Mouse (Mus musculus) CH12.LX (cell line): ENCODE measurements around the gene Aldoc. TPM values are rescaled to one million over a fixed set of nuclear protein-coding genes. Genes with fewer than 3 reads are reported as not detected.
"Not testable (repeated sequence)": the region's sequence is repeated elsewhere in the genome, so short reads cannot be mapped to it uniquely, and the experiment has no call there.

Experiments
- DNase-seq: peaks from one replicate; pipeline ENCODE4 v3.0.0-alpha.2; 2013; ENCODE audit errors: extremely low read depth
- H3K27ac ChIP-seq: 2 replicates; pipeline ENCODE4 v1.5.1; 2012; ENCODE audit warnings: low read depth, mild to moderate bottlenecking, control low read depth, moderate library complexity; ENCODE audit not compliant: insufficient read depth
- H3K27me3 ChIP-seq: replicated peaks from 2 replicates; pipeline ENCODE3; 2012; ENCODE audit warnings: inconsistent platforms
- H3K36me3 ChIP-seq, 2 experiments: replicated peaks in 1 of 2; 2 replicates each; pipeline versions ENCODE3 to v1.6.1; 2012; ENCODE audit warnings: inconsistent platforms in 1 of 2, low read length in 1 of 2, mild to moderate bottlenecking in 1 of 2, mixed read lengths in 1 of 2, moderate library complexity in 1 of 2; ENCODE audit not compliant: control insufficient read depth in 1 of 2, insufficient read depth in 1 of 2
- H3K4me1 ChIP-seq, 2 experiments: 2 replicates each; pipeline ENCODE4 v1.6.1; 2012; ENCODE audit warnings: inconsistent platforms in 1 of 2, moderate library complexity in 1 of 2; ENCODE audit not compliant: insufficient read depth in 2 of 2, control insufficient read depth in 1 of 2
- H3K4me2 ChIP-seq: 2 replicates; pipeline ENCODE4 v1.6.1; 2012; ENCODE audit warnings: low read depth, mild to moderate bottlenecking, control low read depth; ENCODE audit not compliant: poor library complexity, insufficient read depth, severe bottlenecking
- H3K4me3 ChIP-seq, 3 experiments: fragments of 150-350 bp in 1 of 3; sonication (generic) in 1 of 3; replicated peaks in 1 of 3; 2 replicates each; pipeline versions ENCODE3 to v1.5.1; 2011 to 2012; ENCODE audit warnings: low read depth in 2 of 3, low read length in 2 of 3, mild to moderate bottlenecking in 2 of 3, moderate library complexity in 2 of 3, control low read depth in 1 of 3, improper control_type of control experiment in 1 of 3, inconsistent platforms in 1 of 3, mixed read lengths in 1 of 3; ENCODE audit not compliant: poor library complexity in 1 of 3
- H3K79me2 ChIP-seq: replicated peaks from 2 replicates; pipeline ENCODE4 v1.6.1; 2012; ENCODE audit warnings: mild to moderate bottlenecking, moderate library complexity; ENCODE audit not compliant: control insufficient read depth, poor library complexity, insufficient read depth, severe bottlenecking; ENCODE audit errors: extremely low read depth
- H3K9ac ChIP-seq: 2 replicates; pipeline ENCODE4 v1.6.1; 2012; ENCODE audit warnings: low read depth, mild to moderate bottlenecking, control low read depth, moderate library complexity; ENCODE audit not compliant: insufficient read depth
- H3K9me3 ChIP-seq: replicated peaks from 2 replicates; pipeline ENCODE3; 2012; ENCODE audit warnings: low read length, inconsistent platforms, mixed read lengths
- BHLHE40 ChIP-seq: IDR thresholded peaks from 2 replicates; pipeline ENCODE4 v1.6.1; 2011; ENCODE audit warnings: mild to moderate bottlenecking, low read depth, low read length, improper control_type of control experiment
- CHD1 ChIP-seq: IDR thresholded peaks from 2 replicates; pipeline ENCODE4 v1.6.1; 2012; ENCODE audit warnings: low read depth, low read length, improper control_type of control experiment, inconsistent platforms
- CHD2 ChIP-seq: IDR thresholded peaks from 2 replicates; pipeline ENCODE4 v1.6.1; 2011; ENCODE audit warnings: low read length, improper control_type of control experiment
- CTCF ChIP-seq, 2 experiments: IDR thresholded peaks in 1 of 2; conservative IDR thresholded peaks in 1 of 2; 2 replicates each; pipeline ENCODE4 v1.5.1; 2011 to 2012; ENCODE audit warnings: low read depth in 2 of 2, low read length in 2 of 2, improper control_type of control experiment in 1 of 2, inconsistent platforms in 1 of 2, mild to moderate bottlenecking in 1 of 2, moderate library complexity in 1 of 2
- E2F4 ChIP-seq: IDR thresholded peaks from 2 replicates; pipeline ENCODE4 v1.6.1; 2011; ENCODE audit warnings: low read depth, low read length, improper control_type of control experiment; ENCODE audit not compliant: insufficient replicate concordance
- ETS1 ChIP-seq: conservative IDR thresholded peaks from 2 replicates; pipeline ENCODE4 v1.6.1; 2012; ENCODE audit warnings: low read depth, mild to moderate bottlenecking, inconsistent platforms, low read length, improper control_type of control experiment, moderate library complexity
- JUND ChIP-seq: conservative IDR thresholded peaks from 2 replicates; pipeline ENCODE4 v1.6.1; 2011; ENCODE audit warnings: low read depth, low read length, improper control_type of control experiment
- NELFE ChIP-seq: IDR thresholded peaks from 2 replicates; pipeline ENCODE4 v1.6.1; 2011; ENCODE audit warnings: low read depth, low read length, improper control_type of control experiment
- NRF1 ChIP-seq: IDR thresholded peaks from 2 replicates; pipeline ENCODE4 v1.6.1; 2014; ENCODE audit warnings: low read depth, mild to moderate bottlenecking, inconsistent platforms, low read length, improper control_type of control experiment, moderate library complexity
- POLR2A ChIP-seq: IDR thresholded peaks from 2 replicates; pipeline ENCODE4 v1.6.1; 2011; ENCODE audit warnings: low read depth, mild to moderate bottlenecking, improper control_type of control experiment, low read length
- POLR2AphosphoS2 ChIP-seq: IDR thresholded peaks from 2 replicates; pipeline ENCODE4 v1.6.1; 2011; ENCODE audit warnings: low read depth, low read length, improper control_type of control experiment
- RAD21 ChIP-seq: IDR thresholded peaks from 2 replicates; pipeline ENCODE4 v1.6.1; 2011; ENCODE audit warnings: low read depth, mild to moderate bottlenecking, low read length, improper control_type of control experiment, moderate library complexity
- SMC3 ChIP-seq: IDR thresholded peaks from 2 replicates; pipeline ENCODE4 v1.6.1; 2011; ENCODE audit warnings: low read depth, low read length, improper control_type of control experiment
- USF1 ChIP-seq: IDR thresholded peaks from 2 replicates; pipeline ENCODE4 v1.6.1; 2014; ENCODE audit warnings: low read depth, mild to moderate bottlenecking, inconsistent platforms, low read length, improper control_type of control experiment
- ZC3H11A ChIP-seq: IDR thresholded peaks from 2 replicates; pipeline ENCODE4 v1.6.1; 2012; ENCODE audit warnings: low read depth, mild to moderate bottlenecking, inconsistent platforms, low read length, improper control_type of control experiment
- ZNF384 ChIP-seq: IDR thresholded peaks from 2 replicates; pipeline ENCODE4 v1.6.1; 2012; ENCODE audit warnings: low read depth, low read length, improper control_type of control experiment, inconsistent platforms
- dilution Hi-C: fragments of 300-500 bp; cut with MboI; formaldehyde crosslinking; loops from 2 replicates; pipeline ENCODE4 v1.14.3; 2020; ENCODE audit warnings: low sequenced_read_pairs; ENCODE audit not compliant: extremely low pct_unique_long_range_greater_than_20kb, extremely low pct_ligation_motif_present
- in situ Hi-C: fragments of 300-500 bp; cut with MboI; formaldehyde crosslinking; loops from 3 replicates; pipeline ENCODE4 v1.14.3; 2019; ENCODE audit warnings: low sequenced_read_pairs, low pct_ligation_motif_present, low pct_unique_long_range_greater_than_20kb, mixed read lengths
- polyA plus RNA-seq: library from polyadenylated mRNA; unstranded; fragments of >175 nt; gene quantifications from 2 replicates; pipeline ENCODE4 v1.2.1, GENCODE M21; 2012; ENCODE audit warnings: low read depth; ENCODE audit not compliant: insufficient read length
- total RNA-seq, 2 experiments: library from RNA; depleted of rRNA; stranded (reverse); fragments of 300-350 nt in 1 of 2; fragments of >200 nt in 1 of 2; gene quantifications; 2 replicates each; pipeline ENCODE4 v1.2.3; 2012 to 2014

The Aldoc gene
- total and polyA plus RNA-seq, 3 experiments: 25.0 to 119 (median 90.2) TPM

- in situ Hi-C loops, H3K4me3 ChIP-seq, H3K4me2 ChIP-seq, H3K79me2 ChIP-seq, H3K9ac ChIP-seq, H3K4me1 ChIP-seq, dilution Hi-C loops, H3K27ac ChIP-seq, H3K9me3 ChIP-seq, H3K27me3 ChIP-seq: not testable (repeated sequence)
- H3K36me3 ChIP-seq: peaks cover 88 to 97% of the 10 kb centered on the region in 2 experiments
- peak in 1 of 2 experiments; percentile 53; a peak in 2 of 4 replicates for TF ChIP-seq CTCF (conservative IDR thresholded peaks at IDR 0.05 in 1 of 2, IDR thresholded peaks at IDR 0.05 in 1 of 2; ENCODE audit: low read depth in 2 of 2, low read length in 2 of 2)
- peak; percentile 15 for TF ChIP-seq RAD21
- peak; percentile 8; the same call in 1 of the 2 replicates for TF ChIP-seq SMC3
- peak; percentile 45; the same call in 1 of the 2 replicates for TF ChIP-seq ZNF384
- DNase-seq: peak; percentile 43
Measured at GRCm38 (mm10) chr11:78276169-78276568, 46.6 kb upstream of the Aldoc start.

GRCm38 (mm10) chr11:78278853-78279252, 43.9 kb upstream of the Aldoc start:
- no peak for DNase-seq
- no peak overlapping the region for H3K27ac ChIP-seq
- H3K27me3 ChIP-seq: no peaks in the 10 kb centered on the region
- no peak for TF ChIP-seq CHD1
- TF ChIP-seq BHLHE40: no peak
- no peak for TF ChIP-seq CTCF (conservative IDR thresholded peaks at IDR 0.05 in 1 of 2, IDR thresholded peaks at IDR 0.05 in 1 of 2; ENCODE audit: low read depth in 2 of 2, low read length in 2 of 2)
- no peak for TF ChIP-seq JUND
- TF ChIP-seq ETS1: no peak
- TF ChIP-seq POLR2AphosphoS2: no peak
- no peak for TF ChIP-seq USF1
- TF ChIP-seq ZC3H11A: no peak
- no peak for TF ChIP-seq NRF1
- TF ChIP-seq NELFE: no peak
- TF ChIP-seq, all 38 proteins: peak for 0
- in situ Hi-C loops (no loop called here), dilution Hi-C loops (no loop called here)
- H3K4me1 ChIP-seq: no peaks in the 10 kb centered on the region
- no peak overlapping the region for H3K4me2 ChIP-seq
- H3K4me3 ChIP-seq: no peak overlapping the region
- no peaks in the 10 kb centered on the region for H3K79me2 ChIP-seq
- no peaks in the 10 kb centered on the region for H3K9me3 ChIP-seq
- no peak overlapping the region for H3K9ac ChIP-seq
- H3K36me3 ChIP-seq: peaks cover 81 to 96% of the 10 kb centered on the region in 2 experiments

- Histone ChIP-seq H3K79me2 (no peaks in the 10 kb centered on the region), H3K9ac (no peak overlapping the region), H3K4me3 (no peak overlapping the region), H3K4me2 (no peak overlapping the region), H3K36me3 (peaks cover 81 to 96% of the 10 kb centered on the region in 2 experiments), H3K27ac (no peak overlapping the region), H3K4me1 (no peaks in the 10 kb centered on the region), H3K9me3 (no peaks in the 10 kb centered on the region), H3K27me3 (no peaks in the 10 kb centered on the region)
- dilution Hi-C loops (no loop called here), in situ Hi-C loops (no loop called here)
- TF ChIP-seq POLR2A: no peak
- no peak for TF ChIP-seq CHD2
- no peak for TF ChIP-seq E2F4
- DNase-seq: no peak
Measured at GRCm38 (mm10) chr11:78279586-78279985, 43.2 kb upstream of the Aldoc start.
